Mouse (Mus musculus): Measurements from ENCODE around the gene Ccr10.

Ccr10 gene

GRCm38 (mm10) chr11:101187541-101187940 is 12.3 kb upstream of the Ccr10 start:
- no peak for DNase-seq

GRCm38 (mm10) chr11:101186526-101187247 is 11.4 kb upstream of the Ccr10 start:
- no peak for DNase-seq

- no peak for DNase-seq
Measured at GRCm38 (mm10) chr11:101185441-101185840, 10.2 kb upstream of the Ccr10 start.

- DNase-seq = no peak
Measured at GRCm38 (mm10) chr11:101184984-101185383, 9.7 kb upstream of the Ccr10 start.

- DNase-seq = no peak
Measured at GRCm38 (mm10) chr11:101182771-101183517, 7.7 kb upstream of the Ccr10 start.

GRCm38 (mm10) chr11:101181961-101182360 is 6.7 kb upstream of the Ccr10 start:
- no peak for DNase-seq

GRCm38 (mm10) chr11:101180846-101181740 is 5.8 kb upstream of the Ccr10 start:
- peak; percentile 60 to 62 for DNase-seq

GRCm38 (mm10) chr11:101180261-101180660 is 5.0 kb upstream of the Ccr10 start:
- DNase-seq = no peak

- DNase-seq = no peak
Measured at GRCm38 (mm10) chr11:101179306-101179705, 4.1 kb upstream of the Ccr10 start.

- peak; percentile 56 for DNase-seq
Measured at GRCm38 (mm10) chr11:101178061-101179058, 3.1 kb upstream of the Ccr10 start.

- DNase-seq = peak; percentile 80 to 83
Measured at GRCm38 (mm10) chr11:101176933-101177773, 1.9 kb upstream of the Ccr10 start.

GRCm38 (mm10) chr11:101176117-101176691 is 961 bp upstream of the Ccr10 start:
- DNase-seq = no peak

GRCm38 (mm10) chr11:101175636-101176116 is 433 bp upstream of the Ccr10 start:
- DNase-seq = peak in 1 of 2 experiments; percentile 45

GRCm38 (mm10) chr11:101174389-101174745 is 876 bp downstream of the Ccr10 start:
- DNase-seq = no peak

- DNase-seq = peak; percentile 84 to 86
Measured at GRCm38 (mm10) chr11:101173631-101174388, 1.4 kb downstream of the Ccr10 start.

GRCm38 (mm10) chr11:101173112-101173511 is 2.1 kb downstream of the Ccr10 start:
- DNase-seq = no peak

GRCm38 (mm10) chr11:101172434-101172815 is 2.8 kb downstream of the Ccr10 start:
- no peak for DNase-seq

- peak; percentile 53 to 55 for DNase-seq
Measured at GRCm38 (mm10) chr11:101171721-101172433, 3.4 kb downstream of the Ccr10 start.

Measured in B cell, adult 2 months (primary cell).